Mouse (Mus musculus) ES-Bruce4 (cell line): Measurements from ENCODE around the gene Ppp1r13l.
A peak's percentile ranks its signal among the peaks of the same experiment; 100 is the strongest.

Source experiments
- CTCF ChIP-seq: IDR thresholded peaks from one replicate; pipeline ENCODE4 v1.8.1; 2011; ENCODE audit warnings: low read depth, low read length
- POLR2A ChIP-seq: IDR thresholded peaks from one replicate; pipeline ENCODE4 v1.8.1; 2011; ENCODE audit warnings: low read length; ENCODE audit not compliant: insufficient read depth

GRCm38 (mm10) chr7:19399496-19400280 lies 40.1 kb downstream of the Ppp1r13l start:
- TF ChIP-seq POLR2A, result peak; percentile 11
- no peak for TF ChIP-seq CTCF
